ENCODE assay signal across 11 mouse cellular contexts in genomic region chr15:51635129-51635920, GRCm38 (mm10).
DNase-seq lines count a peak whose midpoint lies in the region; ATAC-seq and TF ChIP-seq lines count a peak whose summit lies in the region.
"Had no signal": no experiment of that assay in that cellular context is flagged by ENCODE, and none has a peak within 500 bp of the region (broad histone marks: within the 10 kb centered on the region; RNA-seq: fewer than 3 reads in every experiment).

No protein-coding gene starts in this region.

- intact Hi-C loops in heart, postnatal 14 days (cut with DNase I), result no loop called here
- intact Hi-C loops in gastrocnemius, postnatal 14 days (cut with DNase I; ENCODE audit: low total_unique reads), result no loop called here

- H3K27ac ChIP-seq in heart, embryonic 13.5 days (replicated peaks), result no peak overlapping the region
- no peak overlapping the region for H3K27ac ChIP-seq in testis, adult 2 months (ENCODE audit: control insufficient read depth, insufficient read depth, low read depth, low read length)
- H3K27ac ChIP-seq in limb, embryonic 13.5 days, result no peak overlapping the region
- no peak overlapping the region for H3K27ac ChIP-seq in heart, embryonic 10.5 days
- H3K27ac ChIP-seq: embryonic facial prominence, embryonic 12.5 days; heart, embryonic 15.5 days had no signal

- DNase-seq in heart, postnatal 14 days, result no peak
- no peak for DNase-seq in testis, postnatal 10 days (ENCODE audit: low spot score)
- no peak for DNase-seq in adrenal gland, postnatal 36 days
- DNase-seq in gastrocnemius, postnatal 14 days, result no peak
- DNase-seq in heart, embryonic 10.5 days (ENCODE audit: low spot score), result no peak

- no peaks in the 10 kb centered on the region for H3K4me1 ChIP-seq in heart, embryonic 13.5 days
- H3K4me1 ChIP-seq in testis, adult 2 months (ENCODE audit: control insufficient read depth, insufficient read depth, low read length), result peaks cover 3% of the 10 kb centered on the region
- peaks cover 21% of the 10 kb centered on the region for H3K4me1 ChIP-seq in limb, embryonic 13.5 days
- H3K4me1 ChIP-seq in heart, embryonic 10.5 days, result no peaks in the 10 kb centered on the region
- H3K4me1 ChIP-seq: embryonic facial prominence, embryonic 12.5 days; heart, embryonic 15.5 days had no signal

- no peak for TF ChIP-seq CTCF in testis, adult 2 months (IDR thresholded peaks at IDR 0.05; ENCODE audit: control insufficient read depth, insufficient read depth, insufficient replicate concordance, low read depth, low read length)

- 61% methylated on average over 21 of the region's 21 CpGs for whole genome bisulfite sequencing in heart, embryonic 13.5 days
- WGBS in limb, embryonic 13.5 days, result 43% methylated on average over 21 of the region's 21 CpGs
- 66% methylated on average over 21 of the region's 21 CpGs for WGBS in heart, embryonic 10.5 days

- no peak overlapping the region for H3K9ac ChIP-seq in heart, embryonic 13.5 days
- no peak overlapping the region for H3K9ac ChIP-seq in limb, embryonic 13.5 days
- H3K9ac ChIP-seq: embryonic facial prominence, embryonic 12.5 days; heart, embryonic 15.5 days had no signal

- peak overlapping the region; percentile 35 for H3K4me2 ChIP-seq in heart, embryonic 13.5 days
- H3K4me2 ChIP-seq in limb, embryonic 13.5 days (replicated peaks), result peak overlapping the region; percentile 34
- H3K4me2 ChIP-seq: embryonic facial prominence, embryonic 12.5 days; heart, embryonic 15.5 days had no signal

- no peaks in the 10 kb centered on the region for H3K9me3 ChIP-seq in heart, embryonic 13.5 days
- H3K9me3 ChIP-seq in limb, embryonic 13.5 days, result no peaks in the 10 kb centered on the region
- H3K9me3 ChIP-seq in heart, embryonic 10.5 days, result no peaks in the 10 kb centered on the region
- H3K9me3 ChIP-seq: embryonic facial prominence, embryonic 12.5 days; heart, embryonic 15.5 days had no signal

- no peak for ATAC-seq in heart, embryonic 13.5 days (ENCODE audit: extremely low read depth, insufficient number of reproducible peaks, low FRiP score, low TSS enrichment)
- no peak for ATAC-seq in limb, embryonic 13.5 days (ENCODE audit: low FRiP score, low read depth)
- ATAC-seq: activated CD4-positive, CD25-positive, alpha-beta regulatory T cell, adult 4 months had no signal

- H3K4me3 ChIP-seq in heart, embryonic 13.5 days, result no peak overlapping the region
- H3K4me3 ChIP-seq in testis, adult 2 months (ENCODE audit: control insufficient read depth, low read depth, low read length), result peak overlapping the region; percentile 14
- H3K4me3 ChIP-seq in limb, embryonic 13.5 days, result no peak overlapping the region
- no peak overlapping the region for H3K4me3 ChIP-seq in heart, embryonic 10.5 days
- H3K4me3 ChIP-seq: embryonic facial prominence, embryonic 12.5 days; heart, embryonic 15.5 days had no signal

- H3K36me3 ChIP-seq in heart, embryonic 13.5 days, result no peaks in the 10 kb centered on the region
- H3K36me3 ChIP-seq in testis, adult 2 months (ENCODE audit: control insufficient read depth, insufficient read depth, low read length), result no peaks in the 10 kb centered on the region
- no peaks in the 10 kb centered on the region for H3K36me3 ChIP-seq in limb, embryonic 13.5 days
- no peaks in the 10 kb centered on the region for H3K36me3 ChIP-seq in heart, embryonic 10.5 days
- H3K36me3 ChIP-seq: embryonic facial prominence, embryonic 12.5 days; heart, embryonic 15.5 days had no signal

- no peak for TF ChIP-seq POLR2A in testis, adult 2 months (IDR thresholded peaks at IDR 0.05; ENCODE audit: control insufficient read depth, low read depth, low read length)

- H3K27me3 ChIP-seq in heart, embryonic 13.5 days (replicated peaks), result 0 out of 2 replicates have a peak, but pooled peaks cover 12% of the 10 kb centered on the region
- H3K27me3 ChIP-seq in testis, adult 2 months (ENCODE audit: control insufficient read depth, insufficient read depth, low read length), result no peaks in the 10 kb centered on the region
- 0 out of 2 replicates have a peak, but pooled peaks cover 2% of the 10 kb centered on the region for H3K27me3 ChIP-seq in limb, embryonic 13.5 days
- H3K27me3 ChIP-seq in heart, embryonic 10.5 days (ENCODE audit: insufficient read depth, poor library complexity, severe bottlenecking), result no peaks in the 10 kb centered on the region
- H3K27me3 ChIP-seq: embryonic facial prominence, embryonic 12.5 days; heart, embryonic 15.5 days had no signal
